Mouse (Mus musculus) neural tube, embryonic 14.5 days (tissue): Measurements from ENCODE around the gene Papolb. TPM values are rescaled to one million over a fixed set of nuclear protein-coding genes. Genes with fewer than 3 reads are reported as not detected.
A peak's percentile ranks its signal among the peaks of the same experiment; 100 is the strongest.

ENCODE experiments used
- ATAC-seq: fragments of 200-750 bp; cut with Nextera tagmentation; 2 replicates; pipeline ENCODE4 v1.8.0; 2017; ENCODE audit warnings: low read depth, mild to moderate bottlenecking, moderate TSS enrichment, moderate library complexity
- H3K27ac ChIP-seq: fragments of 300-500 bp; sonication (generic); 2 replicates; pipeline ENCODE4 v1.5.1; 2014; ENCODE audit warnings: low read depth, mild to moderate bottlenecking, control low read depth, low read length, moderate library complexity, mixed read lengths
- H3K27me3 ChIP-seq: fragments of 300-500 bp; sonication (generic); 2 replicates; pipeline ENCODE4 v1.6.1; 2014; ENCODE audit warnings: low read length; ENCODE audit not compliant: control insufficient read depth, insufficient read depth
- H3K36me3 ChIP-seq: fragments of 300-500 bp; sonication (generic); 2 replicates; pipeline ENCODE4 v1.6.1; 2014; ENCODE audit warnings: low read length, mixed read lengths; ENCODE audit not compliant: control insufficient read depth, insufficient read depth
- H3K4me1 ChIP-seq: fragments of 300-500 bp; sonication (generic); 2 replicates; pipeline ENCODE4 v1.6.1; 2014; ENCODE audit warnings: low read length; ENCODE audit not compliant: control insufficient read depth, insufficient read depth
- H3K4me2 ChIP-seq: fragments of 300-500 bp; sonication (generic); 2 replicates; pipeline ENCODE4 v1.6.1; 2014; ENCODE audit warnings: mild to moderate bottlenecking, low read depth, low read length, control low read depth
- H3K4me3 ChIP-seq: fragments of 300-500 bp; sonication (generic); 2 replicates; pipeline ENCODE4 v1.5.1; 2014; ENCODE audit warnings: low read depth, low read length, control low read depth, mixed read lengths
- H3K9ac ChIP-seq: fragments of 300-500 bp; sonication (generic); replicated peaks from 2 replicates; pipeline ENCODE4 v1.6.1; 2014; ENCODE audit warnings: low read depth, mild to moderate bottlenecking, control low read depth, low read length, mixed read lengths
- H3K9me3 ChIP-seq: fragments of 300-500 bp; sonication (generic); 2 replicates; pipeline ENCODE4 v1.6.1; 2016; ENCODE audit warnings: low read length; ENCODE audit not compliant: control insufficient read depth
- WGBS: fragments of 180-500 bp; shearing (Covaris S2); extraction: QIAGEN DNeasy Blood & Tissue Kit; methylation state at CpG from one replicate; pipeline ENCODE4 v1.1.7; 2014; 5-methylcytosine and 5-hydroxymethylcytosine counted together
- polyA plus RNA-seq: library from polyadenylated mRNA; unstranded; fragments of >200 nt; fragmentation: Nextera tagmentation; extraction: Ambion mirVana; gene quantifications from 2 replicates; pipeline ENCODE4 v1.2.1, GENCODE M21; 2014

The Papolb gene
- polyA plus RNA-seq, 1 experiment from 2014 or later: 0.24 TPM

GRCm38 (mm10) chr5:142482512-142482911, 47.4 kb downstream of the Papolb start:
- WGBS: 68% methylated on average over 2 of the region's 2 CpGs
- Histone ChIP-seq H3K9ac (no peak overlapping the region), H3K4me3 (no peak overlapping the region), H3K27ac (no peak overlapping the region), H3K4me2 (no peak overlapping the region), H3K27me3 (no peaks in the 10 kb centered on the region), H3K36me3 (no peaks in the 10 kb centered on the region), H3K9me3 (no peaks in the 10 kb centered on the region), H3K4me1 (no peaks in the 10 kb centered on the region)
- no peak for ATAC-seq

GRCm38 (mm10) chr5:142478829-142479435, 50.9 kb downstream of the Papolb start:
- no peaks in the 10 kb centered on the region for H3K9me3 ChIP-seq
- H3K27ac ChIP-seq: no peak overlapping the region
- H3K9ac ChIP-seq: no peak overlapping the region
- H3K27me3 ChIP-seq: no peaks in the 10 kb centered on the region
- peak; percentile 64 for ATAC-seq
- H3K4me3 ChIP-seq: no peak overlapping the region
- H3K4me1 ChIP-seq: no peaks in the 10 kb centered on the region
- H3K4me2 ChIP-seq: peak overlapping the region; percentile 20; the same call in 1 of the 2 replicates
- H3K36me3 ChIP-seq: peaks cover 10% of the 10 kb centered on the region; the same call in 1 of the 2 replicates
- WGBS: 31% methylated on average over 17 of the region's 17 CpGs

- WGBS: 82% methylated on average over 5 of the region's 5 CpGs
- no peaks in the 10 kb centered on the region; the same call in 1 of the 2 replicates for H3K4me1 ChIP-seq
- no peak overlapping the region for H3K4me2 ChIP-seq
- 0 out of 2 replicates have a peak overlapping the region, but pooled peaks have one; percentile 21 for H3K9ac ChIP-seq
- H3K4me3 ChIP-seq: no peak overlapping the region
- peaks cover 10% of the 10 kb centered on the region; the same call in 1 of the 2 replicates for H3K36me3 ChIP-seq
- H3K27ac ChIP-seq: no peak overlapping the region
- H3K9me3 ChIP-seq: no peaks in the 10 kb centered on the region
- no peaks in the 10 kb centered on the region for H3K27me3 ChIP-seq
- no peak for ATAC-seq
Measured at GRCm38 (mm10) chr5:142477866-142478615, 51.8 kb downstream of the Papolb start.

- Histone ChIP-seq H3K4me3 (no peak overlapping the region), H3K4me2 (no peak overlapping the region), H3K9ac (0 out of 2 replicates have a peak overlapping the region, but pooled peaks have one; percentile 21), H3K36me3 (peaks cover 10% of the 10 kb centered on the region; the same call in 1 of the 2 replicates), H3K27ac (no peak overlapping the region), H3K27me3 (no peaks in the 10 kb centered on the region), H3K9me3 (no peaks in the 10 kb centered on the region), H3K4me1 (no peaks in the 10 kb centered on the region; the same call in 1 of the 2 replicates)
- WGBS: 87% methylated on average over 12 of the region's 12 CpGs
- no peak for ATAC-seq
Measured at GRCm38 (mm10) chr5:142477346-142477745, 52.5 kb downstream of the Papolb start.

Other genes starting within 250 kb of the Papolb start
- 4.3 and 6.2 TPM in 2 replicates for gene Foxk1, start 128.6 kb downstream of the Papolb start, polyA plus RNA-seq
- gene Ap5z1, start 66.1 kb downstream of the Papolb start, polyA plus RNA-seq: 11.9 and 15.0 TPM in 2 replicates
- gene Radil, start 21.0 kb upstream of the Papolb start, polyA plus RNA-seq: 14.2 and 20.1 TPM in 2 replicates
- gene Mmd2, start 78.7 kb upstream of the Papolb start, polyA plus RNA-seq: 59.7 and 59.9 TPM in 2 replicates
- gene Wipi2, start 97.6 kb upstream of the Papolb start, polyA plus RNA-seq: 40.4 and 53.1 TPM in 2 replicates
- gene Slc29a4, start 162.4 kb upstream of the Papolb start, polyA plus RNA-seq: 71.4 and 81.0 TPM in 2 replicates